Mouse (Mus musculus) liver, postnatal 0 days (tissue): ENCODE measurements at regions not wholly inside any gene's neighbourhood (a gene's known extent, or its start where the extent isn't known, plus 50 kb on each side); places are given as distances from the start of the nearest gene placed in this dataset.

Source experiments
- CTCF ChIP-seq: sonication (generic); IDR thresholded peaks from 2 replicates; pipeline ENCODE4 v1.5.1; 2016; ENCODE audit warnings: antibody characterized with exemption, low read depth
- EP300 ChIP-seq: IDR thresholded peaks from 2 replicates; pipeline ENCODE4 v1.6.1; 2016; ENCODE audit warnings: antibody characterized with exemption, low read depth, mild to moderate bottlenecking

GRCm38 (mm10) chr4:100683757-100684156, 92.7 kb upstream of the Cachd1 start:
- no peak for TF ChIP-seq CTCF
- TF ChIP-seq EP300 = no peak
